Mouse (Mus musculus): Measurements from ENCODE around the gene Chd1l.

Chd1l gene

DNA sequence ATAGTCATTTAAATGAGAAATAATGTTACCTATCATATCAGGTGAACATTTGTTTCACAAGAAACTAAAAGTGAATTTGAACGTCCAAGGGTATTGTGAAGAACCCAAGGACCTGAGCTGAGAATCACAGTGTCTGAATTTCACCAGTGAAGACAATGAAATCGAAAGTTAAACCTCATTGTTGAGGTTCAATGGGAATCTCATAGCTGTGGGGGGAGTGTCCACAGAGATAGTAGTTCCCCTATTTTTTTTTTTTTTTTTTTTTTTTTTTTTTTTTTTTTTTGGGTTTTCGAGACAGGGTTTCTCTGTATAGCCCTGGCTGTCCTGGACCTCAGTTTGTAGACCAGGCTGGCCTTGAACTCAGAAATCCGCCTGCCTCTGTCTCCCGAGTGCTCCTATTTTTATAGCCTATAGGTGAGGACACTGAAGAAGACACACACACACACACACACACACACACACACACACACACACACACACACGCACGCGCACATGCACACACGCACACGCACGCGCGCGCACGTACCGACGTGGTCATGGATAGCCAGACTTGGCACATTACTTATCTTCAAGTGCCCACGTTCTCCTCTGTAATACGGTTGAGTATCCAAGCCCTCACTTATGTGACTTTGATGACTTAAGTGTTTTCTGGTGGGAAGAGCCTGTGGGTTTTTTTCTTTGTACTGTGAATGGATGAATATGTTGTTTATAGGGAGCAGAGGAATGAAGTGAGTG lies 7.3 kb upstream of the Chd1l start:
- DNase-seq (ENCODE audit: low spot score), result no peak

DNA sequence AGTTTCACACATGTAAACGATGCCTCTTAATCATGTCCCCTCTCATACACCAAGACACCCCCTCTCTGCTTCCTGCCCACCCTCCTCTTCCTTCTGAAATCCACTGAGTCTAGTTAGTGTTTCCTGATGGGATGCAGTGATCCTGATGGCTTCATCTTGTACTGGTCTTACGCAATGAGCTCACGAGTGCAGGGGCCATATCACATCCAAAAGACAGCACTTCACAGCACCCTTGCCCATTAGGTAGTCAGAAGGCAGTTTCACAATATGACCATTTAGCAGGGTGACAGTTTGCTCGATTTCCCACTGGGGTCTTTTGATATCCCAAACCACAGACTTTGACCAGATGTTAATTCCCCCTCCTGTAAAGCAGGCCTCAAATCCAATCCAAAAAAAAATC lies 5.9 kb upstream of the Chd1l start:
- no peak for DNase-seq (ENCODE audit: low spot score)

DNA sequence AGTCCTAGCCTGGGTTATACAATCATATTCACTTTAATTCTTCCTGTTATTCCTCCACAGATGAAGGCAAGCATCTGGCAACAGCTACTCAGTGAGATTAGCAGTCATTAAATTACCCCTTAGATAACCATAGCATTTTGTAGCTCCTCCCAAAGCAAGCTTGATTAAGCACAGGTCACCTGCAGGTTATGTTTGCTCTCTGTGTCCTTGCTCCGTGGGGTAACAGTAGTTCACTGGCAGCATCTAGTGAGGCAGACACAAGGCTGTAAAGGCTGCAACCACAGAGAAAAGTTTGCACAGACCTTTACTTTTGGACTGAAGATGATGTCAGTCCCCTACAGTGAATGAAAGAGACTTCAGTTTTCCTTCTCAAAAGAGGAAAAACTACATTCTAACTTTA lies 5.2 kb upstream of the Chd1l start:
- no peak for DNase-seq (ENCODE audit: low spot score)

DNA sequence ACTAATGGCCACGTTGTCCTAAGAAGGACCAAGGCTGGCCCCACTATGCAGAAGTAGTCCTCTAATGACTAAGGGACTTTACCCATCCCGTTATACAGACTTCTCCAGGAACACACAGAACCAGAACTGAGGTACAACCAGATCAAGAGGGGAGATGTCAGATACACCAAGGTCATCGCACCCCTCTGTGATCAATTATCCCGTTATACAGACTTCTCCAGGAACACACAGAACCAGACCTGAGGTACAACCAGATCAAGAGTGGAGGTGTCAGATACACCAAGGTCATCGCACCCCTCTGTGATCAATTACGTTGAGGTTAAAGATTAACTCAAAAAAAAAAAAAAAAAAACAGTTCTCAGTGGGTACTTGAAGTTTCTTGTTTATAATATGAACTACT lies 1.0 kb upstream of the Chd1l start:
- no peak for DNase-seq (ENCODE audit: low spot score)

DNA sequence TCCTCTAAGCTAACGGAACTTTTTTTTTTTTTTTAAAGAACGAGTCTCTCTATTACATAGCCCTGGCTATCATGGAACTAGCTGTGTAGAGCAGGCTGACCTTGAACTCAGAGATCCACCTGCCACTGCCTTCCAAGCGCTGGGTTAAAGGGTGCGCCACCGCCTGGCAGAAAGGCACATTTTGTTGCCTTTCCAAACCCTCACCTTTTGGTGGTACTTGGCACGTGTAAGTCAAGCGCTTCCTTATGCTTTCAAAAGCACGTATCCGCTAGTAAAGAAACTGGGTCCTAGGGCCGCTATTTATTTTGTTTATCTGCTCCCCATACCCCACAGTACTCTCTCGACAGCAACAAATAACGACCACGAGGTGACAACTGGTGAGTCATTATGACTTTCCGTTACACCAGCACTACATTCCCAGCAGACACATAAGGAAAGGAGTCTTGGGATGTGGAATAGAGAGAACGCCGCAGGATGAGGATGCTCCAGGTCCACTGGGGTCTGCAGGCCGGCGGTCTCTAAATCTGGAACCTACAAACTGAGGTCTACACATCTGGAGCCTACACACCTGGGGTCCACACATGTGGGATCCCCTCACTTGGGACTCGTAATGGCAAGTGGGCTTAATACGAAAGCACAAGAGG lies 680 bp downstream of the Chd1l start:
- peak; percentile 19 for DNase-seq (ENCODE audit: low spot score)

DNA sequence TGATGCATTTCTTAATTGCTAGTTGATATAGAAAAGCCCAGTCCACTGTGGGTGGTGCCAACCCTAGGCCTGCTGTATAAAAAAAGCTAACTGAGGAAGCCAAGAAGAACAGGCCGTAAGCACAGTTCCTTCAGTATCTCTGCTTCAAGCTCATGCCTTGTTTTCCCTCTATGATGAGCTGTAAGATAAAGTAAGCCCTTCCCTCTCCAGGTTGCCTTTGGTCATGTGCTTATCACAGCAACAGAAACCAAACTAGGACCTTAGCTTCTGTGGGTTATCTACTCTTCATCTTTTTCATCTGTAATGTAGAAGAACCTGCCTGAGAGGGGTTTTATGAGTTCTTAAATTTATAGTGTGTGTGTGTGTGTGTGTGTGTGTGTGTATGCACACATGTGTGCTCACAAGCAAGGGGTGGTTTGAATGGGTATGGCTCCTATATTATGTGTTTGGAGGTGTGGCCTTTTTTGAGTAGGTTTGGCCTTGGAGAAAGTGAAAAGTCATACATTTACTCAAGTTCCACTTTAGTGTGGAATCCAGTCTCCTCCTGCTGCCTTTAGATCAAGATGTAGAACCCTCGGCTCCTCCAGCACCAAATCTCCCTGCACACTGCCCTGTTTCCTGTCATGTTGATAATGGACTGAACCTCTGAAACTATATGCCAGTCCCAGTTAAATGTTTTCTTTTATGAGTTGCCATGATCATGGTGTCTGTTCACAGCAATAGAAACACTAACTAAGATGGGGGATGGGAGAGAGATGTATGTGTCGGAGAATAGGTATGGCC lies 9.8 kb downstream of the Chd1l start:
- no peak for DNase-seq (ENCODE audit: low spot score)

DNA sequence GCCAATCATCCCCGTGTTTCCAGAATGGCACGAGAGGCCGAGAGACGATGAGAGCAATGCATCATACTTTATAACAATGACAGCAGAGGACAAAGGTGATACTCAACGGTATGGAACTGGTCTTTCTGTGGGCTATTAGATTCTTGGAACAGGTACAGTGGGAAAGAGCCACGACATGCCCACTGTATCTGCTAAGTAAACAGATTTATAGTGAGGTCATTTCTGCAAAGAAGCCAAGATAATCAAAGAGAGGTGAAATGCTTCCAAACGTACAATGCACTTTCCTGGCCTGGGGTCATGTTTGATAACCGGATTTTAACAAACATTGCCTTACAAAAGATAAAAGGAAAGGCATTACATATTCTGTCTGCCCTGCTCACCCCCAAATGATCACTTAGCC lies 13.2 kb downstream of the Chd1l start:
- no peak for DNase-seq (ENCODE audit: low spot score)

DNA sequence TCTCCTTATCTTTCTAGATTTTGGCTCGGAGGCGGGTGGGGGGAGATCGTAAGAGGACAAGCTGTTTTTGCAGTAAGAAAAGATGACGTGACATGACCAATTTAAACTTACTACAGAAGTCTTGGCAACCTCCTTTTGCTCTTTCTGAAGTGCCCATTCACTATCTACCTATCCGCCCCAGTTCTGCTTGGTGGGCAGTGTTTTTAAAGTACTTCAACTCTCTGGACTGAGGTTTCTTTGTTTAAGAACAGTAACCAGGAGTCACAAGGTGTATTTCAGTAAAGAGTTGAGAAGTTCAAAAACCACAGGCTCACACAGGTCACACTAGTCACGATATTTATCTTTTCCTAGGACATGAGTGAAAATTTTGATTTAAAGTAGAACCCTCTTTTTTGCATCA lies 14.9 kb downstream of the Chd1l start:
- DNase-seq (ENCODE audit: low spot score), result no peak

DNA sequence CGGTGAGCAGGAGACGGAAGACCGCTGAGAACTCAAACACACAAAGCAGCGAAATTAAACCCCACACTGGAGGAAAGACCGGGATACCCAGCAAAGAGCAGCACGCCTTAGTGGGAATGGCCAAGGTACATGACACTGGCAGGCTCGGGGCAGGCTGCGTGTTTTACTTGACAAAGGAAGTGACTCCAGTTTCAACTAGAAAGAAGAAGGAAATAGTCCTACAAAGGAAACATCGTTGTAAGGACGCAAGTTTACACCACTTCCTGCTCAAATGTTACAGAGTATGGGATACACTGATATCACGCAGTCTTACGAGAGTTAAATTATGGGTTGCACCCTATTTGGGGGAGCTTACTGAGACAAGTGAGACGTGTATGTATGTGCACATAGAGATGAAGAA lies 15.9 kb downstream of the Chd1l start:
- no peak for DNase-seq (ENCODE audit: low spot score)

DNA sequence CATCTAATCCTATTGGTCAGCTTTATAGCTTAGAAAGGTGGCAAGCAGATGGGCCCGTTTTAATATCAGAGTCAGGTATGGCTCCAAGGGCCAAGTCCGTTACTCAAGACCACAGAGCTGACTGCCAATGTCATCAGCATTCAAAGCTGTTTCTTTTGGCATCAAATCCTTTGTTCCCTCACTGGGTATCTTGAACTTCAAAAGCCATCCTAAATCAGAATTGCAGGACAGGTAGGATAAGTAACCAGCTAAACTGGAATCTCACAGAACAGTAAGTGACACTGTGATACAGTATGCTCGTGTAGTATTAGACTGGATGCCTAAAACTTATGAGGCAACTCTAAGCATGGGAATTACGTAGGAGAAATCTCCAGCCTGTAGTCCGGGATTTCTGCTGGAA lies 16.9 kb downstream of the Chd1l start:
- DNase-seq (ENCODE audit: low spot score), result no peak

DNA sequence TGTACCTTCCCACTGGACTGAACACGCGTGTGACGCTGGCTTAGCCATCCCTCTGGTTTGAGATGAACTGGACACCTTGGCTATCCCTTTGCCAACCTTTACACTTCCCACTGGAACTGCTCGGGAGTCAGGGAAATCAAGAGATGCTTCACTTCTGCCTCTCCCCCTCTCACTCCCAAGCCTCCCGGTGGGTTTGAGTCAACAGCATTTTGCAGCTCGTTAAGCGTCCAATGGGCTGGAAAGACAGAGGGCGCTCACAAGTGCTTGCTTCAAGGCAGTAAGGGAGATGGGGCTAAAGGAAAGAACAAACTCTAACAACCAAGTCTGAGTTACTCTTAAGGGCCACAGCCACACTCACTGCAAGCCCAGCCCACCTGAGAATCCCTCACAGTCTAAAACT lies 19.3 kb downstream of the Chd1l start:
- no peak for DNase-seq (ENCODE audit: low spot score)

DNA sequence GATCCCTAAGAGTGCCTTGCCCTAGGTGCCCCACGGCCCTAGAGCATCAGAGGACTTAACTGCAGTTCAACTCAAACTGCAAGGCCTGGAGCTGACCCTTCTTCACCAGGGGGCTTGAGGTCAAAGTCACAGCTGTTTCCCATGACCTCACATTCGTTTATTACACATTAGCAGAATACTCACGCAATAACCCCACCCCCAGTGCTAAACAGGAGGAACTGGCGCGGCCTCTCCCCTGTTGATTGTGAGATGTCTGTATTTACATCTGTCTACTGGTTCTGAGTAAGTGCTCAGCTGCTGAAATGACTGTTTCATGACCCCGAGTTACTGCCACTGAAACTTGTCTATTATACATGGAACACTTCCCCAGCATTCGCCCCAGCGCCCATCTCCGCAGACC lies 22.3 kb downstream of the Chd1l start:
- no peak for DNase-seq (ENCODE audit: low spot score)

DNA sequence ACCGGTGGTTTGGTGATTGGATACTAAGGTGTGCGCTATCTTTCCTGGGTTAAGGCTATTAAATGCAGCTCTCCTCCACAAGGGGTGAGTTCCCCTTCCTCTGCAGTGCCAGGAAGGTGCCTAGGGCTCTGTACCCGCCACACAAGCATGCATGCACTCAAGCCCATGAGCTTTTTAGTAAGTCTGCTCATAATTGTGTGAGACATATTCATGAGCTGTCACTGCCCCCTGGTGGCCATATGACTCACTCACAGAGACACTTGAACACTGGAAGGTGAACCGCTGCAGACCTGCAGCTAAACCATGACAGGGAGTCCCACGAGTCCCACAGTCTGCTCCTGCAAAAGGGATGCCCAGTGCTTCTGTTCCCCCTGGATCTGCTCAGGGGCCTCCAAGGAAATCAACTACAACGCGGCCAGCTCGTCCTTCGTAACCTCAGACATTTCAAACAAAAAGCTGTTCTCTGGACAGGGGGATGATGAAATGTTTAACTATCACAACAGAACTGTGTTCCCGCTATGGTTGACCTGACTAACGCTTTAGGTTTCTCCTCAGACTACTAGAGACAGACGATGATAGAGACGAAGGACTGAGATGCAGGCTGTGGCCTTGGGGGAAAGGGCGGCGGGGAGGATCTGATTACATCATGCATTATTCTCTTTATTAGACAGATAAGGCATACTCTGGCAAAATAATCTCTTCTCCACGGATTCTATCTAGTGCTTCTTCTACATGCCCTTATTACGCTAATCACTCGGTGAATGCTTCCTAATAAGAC lies 24.4 kb downstream of the Chd1l start:
- DNase-seq (ENCODE audit: low spot score), result peak; percentile 89

DNA sequence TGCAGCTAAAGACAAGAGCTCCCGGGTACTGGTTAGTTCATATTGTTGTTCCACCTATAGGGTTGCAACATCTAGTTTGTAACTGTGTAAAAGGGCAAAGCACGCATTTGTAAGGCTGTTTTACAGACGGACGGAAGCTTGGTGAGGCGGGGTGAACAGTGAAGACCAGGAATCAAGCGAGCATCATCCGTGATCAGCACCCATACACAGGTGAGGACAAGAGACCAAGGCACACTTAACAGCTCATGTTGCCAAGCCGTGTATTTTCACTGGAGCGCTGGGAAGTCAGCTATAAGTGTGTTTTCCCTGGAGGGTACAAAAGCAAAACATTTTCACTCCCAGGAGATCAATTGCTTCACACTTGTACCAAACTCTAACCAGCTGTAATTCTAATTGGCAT lies 36.2 kb downstream of the Chd1l start:
- no peak for DNase-seq (ENCODE audit: low spot score)

DNA sequence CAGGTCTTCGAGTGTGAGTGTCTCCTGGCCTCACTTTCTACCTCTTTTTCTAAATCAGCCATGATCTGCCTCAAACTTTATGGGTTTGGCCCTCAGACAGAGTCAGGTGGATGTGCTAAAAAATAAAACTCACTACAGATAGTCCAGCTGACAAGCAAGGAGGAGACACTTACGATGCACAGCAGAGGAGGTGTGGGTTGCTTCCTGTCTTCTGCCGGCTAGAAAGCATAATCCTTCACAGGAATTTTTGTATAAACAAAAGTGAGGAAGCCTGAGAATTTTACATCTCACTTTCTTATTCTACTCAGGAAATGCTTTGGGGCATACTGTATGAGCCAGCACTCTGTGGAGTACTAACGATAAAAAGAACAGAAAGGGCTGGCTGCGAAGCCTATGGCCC lies 45.4 kb downstream of the Chd1l start:
- no peak for DNase-seq (ENCODE audit: low spot score)

DNA sequence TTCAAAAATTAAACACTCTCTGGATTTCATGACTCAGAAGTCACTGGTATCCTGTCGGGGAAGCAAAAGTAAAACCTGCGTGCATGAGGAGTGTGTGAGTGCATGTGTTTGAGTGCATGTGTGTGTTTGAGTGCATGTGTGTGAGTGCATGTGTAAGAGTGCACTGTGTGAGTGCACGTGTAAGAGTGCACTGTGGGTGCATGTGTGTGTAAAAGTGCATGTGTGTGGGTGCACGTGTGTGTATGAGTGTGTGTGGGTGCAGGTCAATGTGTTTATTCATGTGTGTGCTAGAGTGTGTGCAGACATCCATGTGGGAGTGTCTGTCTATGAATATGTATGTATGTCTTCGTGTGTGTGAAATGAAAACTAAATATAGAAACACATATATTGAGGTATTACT lies 51.4 kb downstream of the Chd1l start:
- no peak for DNase-seq (ENCODE audit: low spot score)

DNA sequence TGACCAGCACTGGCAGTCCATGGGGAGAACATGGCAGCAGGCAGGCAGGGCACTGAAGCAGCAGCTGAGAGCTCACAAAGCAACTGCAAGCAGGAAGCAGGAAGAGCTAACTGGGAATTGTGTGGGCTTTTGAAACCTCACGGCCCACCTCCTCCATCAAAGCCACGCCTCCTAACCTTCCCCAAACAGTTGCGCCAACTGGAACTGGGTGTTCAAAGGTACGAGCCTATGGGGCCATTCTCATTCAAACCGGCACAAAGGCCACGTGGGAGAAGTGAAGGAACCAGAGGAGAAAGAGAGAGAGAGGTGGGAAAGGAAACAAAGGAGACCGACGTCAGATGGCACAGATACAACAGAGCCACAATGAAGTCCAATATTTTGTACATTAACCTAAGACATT lies 63.8 kb downstream of the Chd1l start:
- DNase-seq (ENCODE audit: low spot score), result no peak

DNA sequence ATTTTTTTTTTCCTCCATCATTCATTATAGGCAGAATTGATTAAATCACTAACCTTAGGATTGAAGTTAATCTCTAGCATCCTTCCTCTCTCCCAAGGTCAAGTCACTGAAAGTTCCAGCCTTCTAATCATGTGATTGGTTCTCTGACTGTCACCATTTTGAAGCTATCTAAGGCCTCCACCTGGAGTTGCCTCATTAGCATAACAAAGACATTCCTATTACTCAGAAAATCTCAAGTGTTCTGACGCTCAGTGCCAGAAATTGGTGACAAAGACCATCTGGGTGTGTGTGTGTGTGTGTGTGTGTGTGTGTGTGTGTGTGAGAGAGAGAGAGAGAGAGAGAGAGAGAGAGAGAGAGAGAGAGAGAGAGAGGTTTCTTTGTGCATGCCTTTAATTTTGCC lies 69.8 kb downstream of the Chd1l start:
- no peak for DNase-seq (ENCODE audit: low spot score)

DNA sequence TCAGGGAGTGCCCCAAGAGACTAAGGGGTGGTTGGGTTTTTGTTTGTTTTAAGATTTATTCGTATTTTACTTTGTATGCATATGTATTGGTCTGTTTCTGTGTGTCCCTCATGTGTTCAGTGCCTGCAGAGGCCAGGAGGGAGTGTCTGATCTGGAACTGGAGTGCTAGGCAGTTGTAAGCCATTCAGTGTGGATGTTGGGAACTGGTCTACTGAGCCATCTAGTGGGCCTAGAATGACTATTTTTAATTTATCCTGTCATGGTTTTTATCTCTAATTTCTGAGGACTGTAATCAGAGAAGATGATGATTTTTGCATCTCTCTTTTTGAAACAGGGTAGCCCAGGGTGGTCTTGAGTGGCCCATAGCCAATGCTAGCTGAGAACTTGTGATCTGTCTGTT lies 71.4 kb downstream of the Chd1l start:
- no peak for DNase-seq (ENCODE audit: low spot score)

DNA sequence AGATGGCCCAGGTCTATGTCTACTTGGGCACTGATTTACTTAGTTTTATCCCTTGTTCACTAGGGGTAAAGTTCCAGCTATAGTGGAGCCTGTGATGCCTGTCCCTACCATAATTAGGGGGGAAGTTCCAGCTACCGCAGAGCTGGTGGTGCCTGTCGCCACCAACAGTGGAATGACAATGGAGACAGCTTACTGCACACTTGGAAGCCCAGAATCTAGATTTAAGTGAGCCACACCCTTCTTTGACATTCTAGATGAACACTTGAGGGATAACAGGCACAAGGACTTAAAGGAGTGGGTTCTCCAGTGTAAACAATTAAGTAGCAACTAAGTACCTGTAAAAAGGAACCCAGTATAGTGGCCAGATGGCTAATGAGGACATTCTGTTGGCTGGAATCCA lies 73.0 kb downstream of the Chd1l start:
- DNase-seq (ENCODE audit: low spot score), result no peak

DNA sequence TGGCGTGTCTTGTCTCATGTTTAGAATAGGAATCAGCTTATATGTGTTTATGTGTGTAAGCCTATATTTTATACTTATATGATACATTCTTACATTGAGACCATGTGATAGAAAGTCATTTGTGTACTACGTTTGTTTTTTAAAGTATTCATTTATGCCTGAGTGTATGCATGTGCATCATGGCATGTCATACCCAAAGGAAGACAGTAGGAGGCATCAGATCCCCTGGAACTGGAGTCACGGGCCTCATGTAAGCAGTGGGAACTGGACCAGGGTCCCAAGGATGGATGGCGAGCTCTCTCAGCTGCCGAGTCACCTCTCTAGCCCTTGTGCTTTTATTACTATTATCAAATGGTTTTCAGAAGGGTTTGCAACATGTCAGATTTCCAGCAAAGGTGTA lies 74.3 kb downstream of the Chd1l start:
- DNase-seq (ENCODE audit: low spot score), result no peak

DNA sequence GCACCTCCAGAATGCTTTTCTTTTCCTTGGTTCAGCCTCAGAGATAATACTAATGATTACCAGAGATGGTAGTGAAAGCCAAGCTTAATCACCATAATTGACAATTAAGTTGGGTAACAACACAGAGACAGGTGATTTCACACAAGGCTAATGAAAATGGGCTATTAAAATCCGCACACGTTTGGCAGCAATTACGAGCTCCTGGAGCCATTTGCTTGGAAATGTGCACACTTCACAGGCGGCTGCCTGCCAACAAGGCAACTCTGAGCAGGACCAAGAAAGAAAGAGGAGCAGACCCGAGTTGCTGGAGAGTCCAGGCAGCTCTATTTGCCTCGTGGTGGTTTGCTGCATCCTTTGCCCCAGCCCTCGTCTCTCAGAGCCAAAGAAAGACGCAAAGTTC lies 84.5 kb downstream of the Chd1l start:
- no peak for DNase-seq (ENCODE audit: low spot score)

DNA sequence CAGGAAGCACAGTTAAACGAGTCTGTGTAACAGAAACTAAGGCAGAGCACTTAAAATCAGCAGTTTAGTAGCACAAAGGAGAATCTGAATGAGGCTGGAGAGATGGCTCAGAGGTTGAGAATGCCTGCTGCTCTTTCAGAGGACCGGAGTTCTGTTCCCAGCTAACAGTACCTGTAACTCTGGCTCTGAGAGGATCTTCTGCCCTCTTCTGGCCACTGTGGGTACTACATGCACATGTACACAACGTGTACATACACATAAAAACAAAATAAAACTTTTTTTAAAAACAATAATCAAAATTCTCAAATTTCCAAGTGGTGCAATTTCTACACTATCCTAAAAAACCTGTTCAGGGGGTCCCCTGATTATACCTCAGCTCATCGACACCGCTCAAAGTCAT lies 85.2 kb downstream of the Chd1l start:
- DNase-seq (ENCODE audit: low spot score), result no peak
